Mouse (Mus musculus): ENCODE data around the gene Sh3pxd2a.

Sh3pxd2a gene

DNA sequence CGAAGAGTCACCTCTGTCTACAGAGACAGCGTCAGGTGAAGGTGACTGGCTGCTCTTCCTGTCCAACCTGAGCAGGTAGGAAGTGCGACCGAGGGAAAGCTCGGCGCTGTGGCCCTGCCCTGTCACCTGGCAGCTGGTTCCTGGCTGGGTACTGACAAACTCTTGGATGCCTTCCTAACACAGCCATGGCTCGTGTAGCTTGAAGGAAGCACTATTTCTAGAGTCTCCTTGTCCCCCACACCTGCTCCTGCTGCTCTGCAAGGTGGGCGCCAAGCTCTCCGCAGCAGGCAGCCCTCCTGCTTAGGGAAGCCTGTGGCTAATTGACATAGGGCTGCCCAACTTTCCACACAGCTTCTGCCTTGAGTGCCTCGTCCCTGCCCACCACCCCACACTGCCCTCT is 158.8 kb downstream of the Sh3pxd2a start:
- no peak for DNase-seq

- no peak for DNase-seq
These were observed 159.9 kb downstream of the Sh3pxd2a start for GRCm38 (mm10) chr19:47304170-47304745.

GRCm38 (mm10) chr19:47303128-47303527 is 161.1 kb downstream of the Sh3pxd2a start:
- no peak for DNase-seq

GRCm38 (mm10) chr19:47302191-47302852 is 161.9 kb downstream of the Sh3pxd2a start:
- peak; percentile 83 to 89 for DNase-seq

GRCm38 (mm10) chr19:47301303-47302190 is 162.7 kb downstream of the Sh3pxd2a start:
- no peak for DNase-seq

DNA sequence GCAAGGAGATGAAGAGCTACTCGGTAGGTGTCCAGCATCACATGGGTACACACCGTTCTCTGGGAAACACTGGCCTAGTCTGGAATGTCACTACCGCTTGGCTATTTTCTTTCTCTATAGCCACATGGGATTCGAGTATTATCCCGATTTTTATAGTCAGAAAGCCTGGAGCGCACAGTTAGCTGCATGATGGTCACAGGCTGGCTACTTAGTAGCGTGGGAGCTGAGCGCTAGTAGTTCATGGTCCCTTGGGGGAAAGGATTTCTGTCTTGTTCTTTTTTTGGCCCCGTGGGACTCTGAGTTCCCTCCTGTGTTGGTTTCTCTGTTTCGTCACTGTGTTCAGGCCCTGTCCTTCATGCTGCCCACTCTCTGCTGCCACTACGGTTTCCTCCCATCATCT is 166.1 kb downstream of the Sh3pxd2a start:
- no peak for DNase-seq

GRCm38 (mm10) chr19:47292451-47292951 is 171.7 kb downstream of the Sh3pxd2a start:
- DNase-seq = peak in 1 of 2 experiments; percentile 24

DNA sequence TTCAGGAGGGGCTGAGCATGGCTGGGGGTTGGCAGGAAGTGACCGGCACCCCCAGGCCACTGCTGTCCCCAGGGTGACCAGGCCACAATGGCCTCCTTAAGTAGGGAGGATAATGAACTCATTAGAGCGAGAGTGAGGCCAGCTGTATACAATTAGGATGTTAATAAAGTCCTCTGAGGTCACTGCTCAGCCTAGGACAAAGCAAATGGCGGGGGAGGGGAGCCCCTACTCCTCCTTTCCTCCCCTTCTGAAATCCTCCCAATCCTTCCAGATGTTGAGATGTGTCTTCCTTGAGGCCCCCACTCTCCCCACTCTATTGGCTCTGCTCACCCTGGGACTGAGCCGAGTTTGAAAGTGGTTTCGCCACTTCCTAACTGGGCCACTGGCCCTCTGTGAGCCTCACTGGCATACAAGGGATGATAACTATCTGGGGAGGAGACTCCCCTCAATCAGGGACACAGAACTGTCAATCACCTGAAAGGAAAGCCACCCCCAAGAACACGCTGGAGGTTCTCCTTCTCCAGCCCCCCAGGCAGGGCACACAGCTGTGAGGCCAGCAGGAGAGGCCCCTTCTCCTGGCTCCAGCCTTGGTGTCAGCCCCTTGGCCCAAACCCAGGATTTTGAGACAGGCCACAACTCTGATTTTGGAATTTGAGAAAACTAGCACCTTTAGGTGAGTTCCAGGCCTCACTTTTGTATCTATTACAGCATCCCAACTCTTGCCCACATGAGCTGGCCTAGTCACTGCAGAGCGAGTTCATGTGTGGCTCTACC is 172.7 kb downstream of the Sh3pxd2a start:
- peak in 1 of 2 experiments; percentile 28 for DNase-seq

DNA sequence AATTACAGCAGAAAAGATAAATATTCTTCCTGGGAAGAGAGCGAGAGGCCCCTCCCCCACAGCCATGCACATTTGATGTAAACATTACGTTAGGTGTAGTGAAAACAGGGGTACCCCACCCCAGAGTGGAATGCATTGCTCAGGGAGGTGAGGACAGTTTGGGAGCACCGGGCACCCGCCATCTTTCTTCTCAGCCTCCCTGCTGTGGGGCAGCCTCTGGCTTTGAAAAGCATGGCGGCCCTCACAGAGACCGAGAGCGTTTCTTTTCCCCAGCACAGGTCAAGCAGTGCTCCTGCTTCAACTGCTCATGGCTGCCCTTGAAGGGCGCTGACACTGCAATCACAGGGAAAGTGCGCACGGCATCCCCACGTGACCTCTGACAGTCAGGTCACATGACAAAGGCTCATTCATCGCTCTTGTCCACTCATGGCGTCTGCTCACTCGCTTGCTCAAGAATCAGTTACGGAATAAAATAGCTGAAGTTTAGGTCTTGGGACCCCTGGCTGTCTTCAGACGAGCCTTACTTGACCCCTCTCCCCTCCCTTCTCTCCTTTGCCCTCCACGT is 177.2 kb downstream of the Sh3pxd2a start:
- no peak for DNase-seq

- no peak for DNase-seq
These were observed 178.6 kb downstream of the Sh3pxd2a start for GRCm38 (mm10) chr19:47285581-47285980.

- DNase-seq = no peak
These were observed 181.4 kb downstream of the Sh3pxd2a start for GRCm38 (mm10) chr19:47282688-47283215.

DNA sequence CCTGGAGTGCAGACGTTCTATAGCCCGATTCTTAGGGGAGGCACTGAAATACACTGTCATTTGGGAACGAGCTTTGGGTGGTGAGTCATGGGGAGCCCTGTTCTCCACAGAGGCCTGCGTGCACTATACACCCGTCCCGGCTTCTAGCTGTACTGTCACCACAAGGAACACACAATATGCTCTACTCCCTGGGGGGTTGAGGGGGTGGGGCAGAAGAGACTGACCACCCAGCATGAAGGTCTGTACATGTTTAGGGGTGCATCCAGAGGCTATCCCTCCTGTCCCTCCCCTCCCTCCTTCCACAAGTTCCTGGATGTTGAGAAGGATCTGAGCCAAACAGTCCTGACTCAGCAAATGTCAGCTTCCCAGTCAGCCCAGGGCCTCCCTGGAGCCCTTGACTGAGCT is 182.1 kb downstream of the Sh3pxd2a start:
- DNase-seq = no peak

DNA sequence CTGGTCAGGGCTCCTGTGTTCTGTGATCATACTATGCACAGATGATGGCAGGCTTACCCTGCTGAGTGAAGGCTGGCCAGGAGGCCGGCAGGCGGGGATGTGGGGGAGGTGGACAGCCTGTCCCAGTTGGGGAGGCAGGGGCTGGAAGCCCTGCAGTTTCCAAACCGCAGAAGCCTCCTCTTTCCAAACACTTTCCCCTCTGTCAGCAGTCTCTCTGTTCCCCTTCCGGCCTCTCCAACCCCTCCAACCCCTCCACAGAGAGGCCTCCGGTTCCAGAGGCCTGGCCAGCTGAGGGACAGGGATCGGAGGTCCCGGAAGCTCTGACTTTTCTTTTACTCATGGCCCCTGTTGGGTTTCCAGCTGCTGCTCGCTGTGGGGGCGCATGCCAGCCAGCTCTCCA is 183.3 kb downstream of the Sh3pxd2a start:
- peak; percentile 15 to 47 for DNase-seq

DNA sequence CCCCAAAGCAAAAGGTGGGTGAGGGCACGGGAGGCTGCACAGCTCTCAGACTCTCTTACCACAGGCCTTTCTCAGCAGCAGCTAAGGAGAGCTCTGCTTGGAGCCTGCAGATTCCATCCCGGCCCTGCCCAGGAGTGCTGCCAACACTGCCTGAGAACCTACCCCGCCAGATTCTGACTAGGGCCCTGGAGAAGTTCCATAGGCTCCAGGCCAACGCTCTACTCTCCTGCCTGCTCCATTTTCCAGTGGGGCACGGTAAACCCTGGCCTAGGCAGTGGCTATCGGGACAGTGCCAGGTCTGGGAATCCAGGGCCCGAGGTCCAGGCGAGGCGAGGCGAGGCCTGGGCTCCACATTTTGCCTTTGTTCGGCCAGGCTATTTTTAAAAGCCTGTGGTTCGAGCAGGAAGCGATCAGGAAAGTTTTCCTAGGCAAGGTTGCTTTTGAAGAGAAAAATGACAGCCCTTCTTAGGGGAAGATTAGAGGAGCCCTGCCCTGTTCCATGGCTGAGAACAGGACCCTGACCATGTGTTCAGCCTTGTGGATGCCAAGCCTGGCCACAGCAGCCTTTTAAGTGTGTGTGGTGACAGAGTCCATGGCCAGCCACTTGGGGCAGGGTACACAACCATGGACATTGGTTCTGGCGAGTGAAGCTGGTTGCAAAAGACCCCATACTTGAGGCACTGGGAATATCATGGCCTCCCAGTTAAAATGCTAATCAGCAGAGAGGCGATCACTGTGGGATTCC is 184.2 kb downstream of the Sh3pxd2a start:
- DNase-seq = peak; percentile 31 to 52

GRCm38 (mm10) chr19:47279372-47279771 is 184.8 kb downstream of the Sh3pxd2a start:
- DNase-seq = peak; percentile 18 to 34

DNA sequence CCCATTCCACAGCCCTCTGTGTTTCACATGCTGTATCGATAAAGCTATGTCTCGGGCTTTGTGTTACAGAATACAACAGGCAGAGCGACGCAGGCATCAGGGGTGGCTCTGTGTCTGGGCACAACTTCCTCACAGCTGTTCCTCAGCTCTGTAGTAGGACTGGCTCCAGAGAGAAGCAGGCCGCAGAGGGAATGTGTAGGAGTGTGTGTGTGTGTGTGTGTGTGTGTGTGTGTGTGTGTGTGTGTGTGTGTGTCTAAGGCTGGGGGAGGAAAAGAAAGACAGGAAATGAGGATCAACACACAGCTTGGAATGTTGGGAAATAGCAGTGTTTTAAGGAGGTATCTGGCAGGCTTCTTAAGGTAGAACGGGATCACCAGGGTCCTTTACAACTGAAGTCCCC is 187.5 kb downstream of the Sh3pxd2a start:
- DNase-seq = peak in 1 of 2 experiments; percentile 33

DNA sequence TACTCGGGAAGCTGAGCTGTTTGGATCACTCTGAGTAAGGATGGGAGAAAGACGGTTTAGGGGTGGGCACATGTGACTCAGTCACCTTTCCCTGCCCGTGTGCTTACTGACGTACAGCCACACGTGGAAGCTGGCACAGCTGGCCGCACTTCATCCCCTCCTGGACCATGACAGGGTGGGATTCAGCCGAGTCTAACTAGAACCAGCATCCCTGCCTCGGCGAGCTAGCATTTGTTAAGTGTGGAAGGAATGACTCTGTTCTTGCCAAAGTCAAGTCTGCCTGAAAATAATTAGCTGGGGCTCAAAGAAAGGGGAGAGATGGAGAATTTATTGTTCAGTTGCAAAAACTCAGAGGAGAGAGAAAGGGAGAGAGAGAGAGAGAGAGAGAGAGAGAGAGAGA is 193.7 kb downstream of the Sh3pxd2a start:
- no peak for DNase-seq

DNA sequence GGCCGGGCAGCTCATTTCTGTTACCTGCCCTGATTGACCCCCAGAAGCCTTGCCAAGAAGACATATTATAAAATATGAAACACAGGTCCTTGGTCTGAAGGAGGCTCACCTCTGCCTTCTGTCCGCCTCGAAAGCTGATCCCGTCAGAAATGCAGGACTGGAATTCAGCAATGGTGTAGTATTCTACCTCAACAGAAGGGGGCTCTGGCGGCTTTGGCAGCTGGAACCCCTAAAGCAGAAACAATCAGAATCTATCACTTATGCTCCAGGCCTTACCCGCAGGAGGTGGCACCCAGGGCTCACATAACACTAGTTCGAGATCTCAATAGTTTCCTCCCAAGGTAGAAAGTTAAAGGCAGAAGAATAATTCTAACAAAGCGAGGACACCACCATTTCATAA is 194.5 kb downstream of the Sh3pxd2a start:
- peak in 1 of 2 experiments; percentile 21 for DNase-seq

GRCm38 (mm10) chr19:47267066-47267465 is 197.1 kb downstream of the Sh3pxd2a start:
- DNase-seq = no peak

- no peak for DNase-seq
These were observed 198.0 kb downstream of the Sh3pxd2a start for GRCm38 (mm10) chr19:47266070-47266801.
